Mouse (Mus musculus) cerebellum, adult (tissue): ENCODE measurements around the gene Pak2.
"Not testable (repeated sequence)": the region's sequence is repeated elsewhere in the genome, so short reads cannot be mapped to it uniquely, and the experiment has no call there.

ENCODE experiments used
- ATAC-seq: cut with Nextera tagmentation; 2 replicates; pipeline ENCODE4 v1.9.2; 2017; ENCODE audit warnings: mild to moderate bottlenecking, moderate library complexity, mixed read lengths; ENCODE audit not compliant: insufficient number of reproducible peaks, low FRiP score, low TSS enrichment

Gene Pak2

GRCm38 (mm10) chr16:32098897-32099637, 19.9 kb upstream of the Pak2 start:
- ATAC-seq, result peak; percentile 45; the same call in 1 of the 2 replicates

- ATAC-seq, result not testable (repeated sequence)
Observed at GRCm38 (mm10) chr16:32097757-32098156, 18.6 kb upstream of the Pak2 start.

DNA sequence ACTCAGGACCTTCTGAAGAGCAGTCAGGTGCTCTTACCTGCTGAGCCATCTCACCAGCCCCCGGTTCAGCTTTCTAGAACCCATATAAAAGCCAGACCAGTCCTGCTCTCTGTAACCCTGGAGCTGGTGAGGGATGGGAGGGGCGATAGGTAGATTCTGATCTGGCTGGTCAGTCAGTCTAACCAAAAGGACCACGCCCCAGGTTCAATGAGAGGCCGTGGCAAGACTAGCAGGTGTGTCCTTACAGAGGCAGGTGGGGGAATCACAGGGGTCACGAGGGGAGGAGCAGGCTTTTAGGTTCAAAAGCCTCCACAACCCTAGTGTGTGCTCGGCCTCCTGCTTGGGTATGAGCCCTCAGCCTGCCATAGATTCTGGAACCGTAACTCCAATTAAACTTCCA, 12.3 kb upstream of the Pak2 start:
- ATAC-seq, result no peak

- no peak for ATAC-seq
Observed at GRCm38 (mm10) chr16:32087629-32088443, 8.7 kb upstream of the Pak2 start.

GRCm38 (mm10) chr16:32078408-32078990, 643 bp downstream of the Pak2 start:
- peak; percentile 62 for ATAC-seq

- no peak for ATAC-seq
Observed at GRCm38 (mm10) chr16:32077648-32078407, 1.3 kb downstream of the Pak2 start.

DNA sequence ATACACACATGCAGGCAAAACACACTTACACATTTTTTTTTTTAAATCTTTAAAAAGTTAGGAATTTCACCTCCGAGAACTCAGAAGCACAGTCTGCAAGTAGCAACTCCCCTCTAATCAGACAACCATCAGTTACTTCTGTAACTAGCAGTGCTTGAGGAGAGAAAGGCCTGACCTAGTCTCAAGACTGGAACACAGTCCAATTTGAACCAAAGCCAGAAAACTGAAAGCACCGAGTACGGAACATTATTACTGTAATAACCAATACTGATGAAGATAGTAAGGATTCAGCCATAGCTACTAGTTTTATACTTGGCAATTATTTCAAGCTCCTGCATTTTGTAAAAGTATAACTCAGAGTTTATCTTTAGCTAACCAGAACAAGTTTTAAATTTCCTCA, 2.7 kb downstream of the Pak2 start:
- no peak for ATAC-seq

- no peak for ATAC-seq
Observed at GRCm38 (mm10) chr16:32075762-32076161, 3.4 kb downstream of the Pak2 start.

- not testable (repeated sequence) for ATAC-seq
Observed at GRCm38 (mm10) chr16:32070070-32070469, 9.1 kb downstream of the Pak2 start.

DNA sequence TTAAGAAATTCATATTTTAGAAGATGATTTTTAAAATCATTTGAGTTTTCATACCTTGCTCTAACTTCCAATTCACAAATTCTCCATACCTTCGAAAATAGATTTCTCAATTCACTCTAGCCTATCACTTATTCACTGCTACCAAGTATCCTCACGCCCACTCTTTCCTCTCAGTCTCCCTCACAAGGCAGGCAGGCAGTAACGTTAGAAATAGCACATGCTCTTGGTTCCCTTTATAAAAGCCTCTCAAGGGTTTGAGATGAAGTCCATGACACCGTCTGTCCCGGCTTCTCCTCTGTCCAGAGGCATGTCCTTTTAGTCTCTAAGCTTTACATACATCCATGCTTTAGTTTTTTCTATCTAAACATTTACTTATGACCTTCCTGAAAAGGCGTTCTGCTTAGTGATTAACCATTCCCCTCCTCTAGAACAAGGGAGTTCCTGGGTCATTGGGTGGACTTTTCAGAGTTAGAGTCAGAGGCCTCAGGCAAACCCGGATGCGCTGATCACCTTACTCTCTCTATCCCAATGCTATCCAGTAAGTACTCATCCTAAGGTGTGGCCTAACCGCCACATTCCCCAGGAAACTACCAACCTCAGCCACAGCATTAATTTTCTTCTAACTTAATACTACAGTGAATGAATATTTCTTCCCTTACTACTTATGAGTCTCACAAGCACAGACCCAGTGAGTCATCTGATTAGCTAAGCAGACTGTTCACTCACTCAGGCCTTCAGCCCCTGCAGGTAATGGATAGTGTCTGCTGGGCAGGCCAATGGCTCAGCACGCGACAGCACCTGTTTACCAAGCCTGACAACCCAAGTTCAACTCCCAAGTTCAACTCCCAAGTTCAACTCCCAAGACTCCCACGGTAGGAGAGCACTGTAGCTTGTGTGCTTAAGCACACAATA, 10.5 kb downstream of the Pak2 start:
- ATAC-seq, result no peak

DNA sequence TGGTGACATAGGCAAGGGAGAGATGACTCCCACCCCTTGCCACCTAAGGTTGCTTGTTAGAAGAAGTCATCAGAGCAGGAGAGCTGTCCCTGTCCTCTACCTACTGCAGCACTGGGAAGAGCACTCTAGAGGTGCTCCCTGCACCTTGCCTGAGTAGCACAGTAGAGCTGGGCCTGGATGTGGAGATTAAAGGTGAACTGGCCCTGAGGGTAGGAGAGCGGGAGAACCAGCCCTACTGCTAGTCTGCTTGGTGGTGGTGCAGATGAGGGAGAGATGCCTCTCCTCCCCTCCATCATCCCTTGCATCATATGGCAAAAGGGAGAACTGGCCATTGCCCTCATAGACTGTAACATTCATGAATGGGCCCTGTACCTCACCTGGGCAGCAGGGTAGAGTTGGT, 12.2 kb downstream of the Pak2 start:
- ATAC-seq, result no peak

DNA sequence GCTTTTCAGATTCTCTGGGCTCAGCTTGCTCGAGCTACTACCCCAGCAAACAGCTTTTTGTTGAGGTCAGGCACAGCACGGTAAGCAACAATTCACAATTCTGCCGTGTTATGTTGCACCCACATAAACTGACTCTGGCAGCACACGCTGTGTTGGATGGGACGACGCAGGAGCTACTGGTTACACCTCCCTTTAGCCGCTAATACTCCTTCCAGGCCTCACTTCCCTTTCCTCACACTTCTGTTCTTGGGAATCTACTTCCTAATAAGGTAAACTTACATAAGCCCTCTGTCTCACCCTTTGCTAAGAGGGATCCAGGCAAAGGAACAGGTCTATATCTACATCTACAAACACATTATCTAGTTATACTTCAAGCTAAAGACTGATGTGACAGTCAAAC, 15.2 kb downstream of the Pak2 start:
- ATAC-seq, result no peak

- no peak for ATAC-seq
Observed at GRCm38 (mm10) chr16:32062226-32062625, 16.9 kb downstream of the Pak2 start.

DNA sequence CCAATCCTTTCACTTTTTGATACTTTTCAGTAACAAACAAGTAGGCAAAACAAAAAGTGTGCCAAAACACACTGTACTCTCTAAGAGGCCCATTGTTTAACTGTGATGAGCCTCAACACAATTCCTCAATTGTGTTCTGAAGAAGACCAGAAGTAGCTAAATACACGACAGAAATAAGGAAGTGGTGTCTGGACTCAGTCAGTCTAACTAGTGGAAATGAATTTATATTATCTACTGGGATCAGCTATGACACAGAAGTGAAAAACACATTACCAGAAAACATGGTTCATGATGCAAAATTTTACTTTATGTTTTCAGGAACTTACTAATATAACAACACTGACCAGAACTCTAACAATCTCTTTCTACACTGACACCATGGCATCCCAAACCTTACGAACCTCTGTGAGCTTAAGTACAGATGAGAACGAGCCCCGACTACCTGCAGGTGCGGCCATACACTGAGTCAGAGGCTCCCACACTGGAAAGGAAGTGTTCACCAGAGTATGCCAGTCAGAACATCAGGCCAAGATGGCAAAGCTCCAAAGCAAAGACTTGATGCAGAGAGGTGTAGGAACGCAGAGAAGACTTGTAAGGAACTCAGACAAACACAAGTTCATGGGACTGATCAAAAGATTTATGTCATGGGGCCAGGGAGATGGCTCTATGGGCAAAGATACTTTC, 19.2 kb downstream of the Pak2 start:
- ATAC-seq, result no peak

- ATAC-seq, result no peak
Observed at GRCm38 (mm10) chr16:32058817-32059216, 20.3 kb downstream of the Pak2 start.

- no peak for ATAC-seq
Observed at GRCm38 (mm10) chr16:32042367-32042766, 36.8 kb downstream of the Pak2 start.

GRCm38 (mm10) chr16:32019678-32020077, 59.5 kb downstream of the Pak2 start:
- ATAC-seq, result no peak

GRCm38 (mm10) chr16:32010330-32010729, 68.8 kb downstream of the Pak2 start:
- no peak for ATAC-seq

GRCm38 (mm10) chr16:32009913-32010312, 69.2 kb downstream of the Pak2 start:
- ATAC-seq, result no peak
